Mouse (Mus musculus): Measurements from ENCODE around the gene Acot13. TPM values are rescaled to one million over a fixed set of nuclear protein-coding genes. Genes with fewer than 3 reads are reported as not detected.

Acot13 gene
- polyA plus RNA-seq, 1 experiment from 2014 or later: 45.6 TPM

- Histone ChIP-seq H3K4me3 (replicated peaks) (peak overlapping the region; percentile 98), H3K36me3 (peaks cover 2% of the 10 kb centered on the region; the same call in 1 of the 2 replicates), H3K27ac (peak overlapping the region; percentile 83), H3K9me3 (no peaks in the 10 kb centered on the region), H3K27me3 (no peaks in the 10 kb centered on the region), H3K4me1 (replicated peaks) (peaks cover 27% of the 10 kb centered on the region), H3K9ac (replicated peaks) (peak overlapping the region; percentile 82), H3K4me2 (replicated peaks) (peak overlapping the region; percentile 94)
- peak; percentile 51 for ATAC-seq
- under 1% methylated on average over 31 of the region's 31 CpGs for WGBS
Measured at GRCm38 (mm10) chr13:24799925-24800673, 31.2 kb downstream of the Acot13 start.

- 77% methylated on average over 5 of the region's 5 CpGs for WGBS
- Histone ChIP-seq H3K9me3 (no peaks in the 10 kb centered on the region), H3K4me2 (replicated peaks) (peak overlapping the region; percentile 94), H3K4me3 (replicated peaks) (peak overlapping the region; percentile 98), H3K36me3 (no peaks in the 10 kb centered on the region), H3K9ac (replicated peaks) (no peak overlapping the region), H3K27me3 (no peaks in the 10 kb centered on the region), H3K27ac (no peak overlapping the region), H3K4me1 (replicated peaks) (peaks cover 22% of the 10 kb centered on the region)
- no peak for ATAC-seq
Measured at GRCm38 (mm10) chr13:24799378-24799777, 32.0 kb downstream of the Acot13 start.

- 96% methylated on average over 4 of the region's 4 CpGs for WGBS
- Histone ChIP-seq H3K9ac (replicated peaks) (no peak overlapping the region), H3K4me2 (replicated peaks) (no peak overlapping the region), H3K9me3 (no peaks in the 10 kb centered on the region), H3K36me3 (no peaks in the 10 kb centered on the region), H3K27ac (no peak overlapping the region), H3K4me3 (replicated peaks) (no peak overlapping the region), H3K27me3 (no peaks in the 10 kb centered on the region), H3K4me1 (replicated peaks) (peaks cover 16% of the 10 kb centered on the region)
- ATAC-seq: no peak
Measured at GRCm38 (mm10) chr13:24798686-24799085, 32.7 kb downstream of the Acot13 start.

DNA sequence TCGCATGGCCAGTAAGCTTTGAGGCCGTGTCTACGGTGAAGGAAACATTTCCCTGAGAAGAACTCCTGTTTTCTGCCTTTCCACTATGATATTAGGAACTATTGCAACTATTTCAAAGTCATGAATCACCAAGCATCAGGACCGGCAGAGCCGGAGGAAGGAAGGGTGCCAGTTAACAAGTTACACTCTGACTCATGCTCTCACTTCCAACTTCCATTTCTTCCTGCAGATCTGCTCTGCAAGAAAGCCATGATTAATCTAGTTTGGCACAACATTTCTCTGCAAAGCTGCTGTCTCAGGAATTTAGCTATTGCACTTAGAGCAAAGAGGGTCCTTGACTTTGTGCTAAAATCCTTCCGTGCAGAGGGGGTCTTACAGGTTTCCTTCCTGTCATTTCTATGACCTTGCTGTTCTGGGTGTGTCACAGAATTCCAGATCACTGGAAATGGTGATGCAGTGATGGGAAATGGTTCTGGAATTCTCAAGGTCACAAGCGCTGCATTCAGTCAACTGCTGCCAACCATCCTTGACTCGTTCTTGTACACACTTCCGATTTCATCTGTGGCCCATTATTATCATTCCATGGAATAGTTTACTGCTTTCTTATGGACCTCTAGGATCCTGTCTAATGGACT, 38.8 kb downstream of the Acot13 start:
- Histone ChIP-seq H3K27me3 (no peaks in the 10 kb centered on the region), H3K4me1 (replicated peaks) (no peaks in the 10 kb centered on the region), H3K36me3 (no peaks in the 10 kb centered on the region), H3K9me3 (no peaks in the 10 kb centered on the region), H3K27ac (no peak overlapping the region), H3K4me2 (replicated peaks) (no peak overlapping the region), H3K9ac (replicated peaks) (no peak overlapping the region), H3K4me3 (replicated peaks) (no peak overlapping the region)
- no peak for ATAC-seq
- WGBS: 92% methylated on average over 9 of the region's 9 CpGs

- no peak overlapping the region for H3K27ac ChIP-seq
- no peaks in the 10 kb centered on the region for H3K27me3 ChIP-seq
- H3K36me3 ChIP-seq: no peaks in the 10 kb centered on the region
- H3K9ac ChIP-seq (replicated peaks): no peak overlapping the region
- no peaks in the 10 kb centered on the region for H3K4me1 ChIP-seq (replicated peaks)
- H3K4me2 ChIP-seq (replicated peaks): no peak overlapping the region
- WGBS: 70% methylated on average over 2 of the region's 2 CpGs
- H3K9me3 ChIP-seq: no peaks in the 10 kb centered on the region
- no peak for ATAC-seq
- H3K4me3 ChIP-seq (replicated peaks): no peak overlapping the region
Measured at GRCm38 (mm10) chr13:24791349-24791748, 40.0 kb downstream of the Acot13 start.

DNA sequence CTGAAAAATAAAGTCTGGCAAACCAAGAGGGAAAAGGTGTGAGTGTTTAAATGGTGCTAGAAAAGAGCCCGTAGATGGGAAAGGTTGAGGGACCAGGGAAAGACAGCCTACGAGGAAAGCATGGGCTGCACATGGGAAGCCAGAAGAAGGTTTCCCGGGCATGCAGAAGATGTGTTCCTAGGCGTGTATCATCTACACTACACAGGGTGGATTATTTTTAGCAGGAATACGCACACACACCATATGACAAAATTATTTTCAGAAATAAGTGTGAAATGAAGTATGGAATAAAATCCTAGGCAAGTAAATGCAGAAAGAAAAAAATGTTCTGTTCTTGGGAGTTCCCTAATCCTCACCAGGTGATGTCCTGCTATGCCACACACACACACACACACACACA, 43.9 kb downstream of the Acot13 start:
- ATAC-seq: no peak
- H3K4me3 ChIP-seq (replicated peaks): no peak overlapping the region
- H3K4me2 ChIP-seq (replicated peaks): no peak overlapping the region
- no peak overlapping the region for H3K27ac ChIP-seq
- H3K9ac ChIP-seq (replicated peaks): no peak overlapping the region
- no peaks in the 10 kb centered on the region for H3K36me3 ChIP-seq
- no peaks in the 10 kb centered on the region for H3K27me3 ChIP-seq
- no peaks in the 10 kb centered on the region for H3K9me3 ChIP-seq
- 0 out of 2 replicates have a peak, but pooled peaks cover 4% of the 10 kb centered on the region for H3K4me1 ChIP-seq (replicated peaks)
- 92% methylated on average over 5 of the region's 5 CpGs for WGBS

DNA sequence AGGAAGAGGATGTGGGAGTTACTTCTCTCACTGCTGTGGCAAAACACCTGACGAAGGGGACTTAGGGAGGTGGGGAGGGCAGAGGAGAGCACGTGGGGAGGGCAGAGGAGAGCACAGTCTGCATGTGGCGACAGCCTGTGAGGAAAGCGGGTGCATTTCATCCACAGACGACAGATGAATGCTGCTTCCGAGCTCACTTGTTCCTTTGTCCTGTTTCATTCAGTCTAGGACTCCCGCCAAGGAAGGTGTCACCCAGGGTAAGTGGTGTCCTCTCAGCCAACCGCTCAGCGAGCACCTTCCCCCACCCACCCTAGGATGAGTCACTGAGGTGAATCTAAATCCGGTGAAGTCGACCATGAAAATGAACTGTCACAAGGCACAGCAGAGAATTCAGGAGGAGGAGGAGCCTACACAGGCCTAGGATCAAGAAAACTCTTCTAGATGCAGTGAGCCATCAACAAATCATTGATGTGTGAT, 45.3 kb downstream of the Acot13 start:
- H3K27me3 ChIP-seq: no peaks in the 10 kb centered on the region
- H3K9ac ChIP-seq (replicated peaks): no peak overlapping the region
- no peak overlapping the region for H3K4me3 ChIP-seq (replicated peaks)
- peak; percentile 55; the same call in 1 of the 2 replicates for ATAC-seq
- H3K36me3 ChIP-seq: no peaks in the 10 kb centered on the region
- no peaks in the 10 kb centered on the region for H3K9me3 ChIP-seq
- 0 out of 2 replicates have a peak, but pooled peaks cover 4% of the 10 kb centered on the region for H3K4me1 ChIP-seq (replicated peaks)
- WGBS: 42% methylated on average over 11 of the region's 11 CpGs
- no peak overlapping the region for H3K27ac ChIP-seq
- no peak overlapping the region for H3K4me2 ChIP-seq (replicated peaks)

DNA sequence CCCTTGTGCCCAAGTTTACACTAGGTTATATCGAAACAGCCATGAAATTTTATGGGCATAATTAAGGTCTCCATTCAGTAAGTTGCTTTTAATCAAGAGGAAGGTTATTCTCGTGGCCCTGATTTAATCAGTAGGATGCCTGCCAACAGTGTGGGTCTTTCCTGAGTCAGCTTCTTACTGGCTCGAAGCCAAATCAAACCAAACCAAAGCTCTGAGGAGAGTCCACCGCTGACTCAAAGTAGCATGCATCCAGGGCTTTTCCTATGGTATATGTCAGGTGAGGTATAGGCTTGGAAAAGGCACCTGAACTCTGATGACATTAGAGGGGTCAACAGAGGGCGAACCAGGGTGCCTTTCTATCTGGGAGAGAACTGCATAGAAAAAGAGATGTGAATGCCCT, 49.4 kb downstream of the Acot13 start:
- H3K4me2 ChIP-seq (replicated peaks): no peak overlapping the region
- H3K27ac ChIP-seq: no peak overlapping the region
- H3K4me1 ChIP-seq (replicated peaks): 0 out of 2 replicates have a peak, but pooled peaks cover 4% of the 10 kb centered on the region
- H3K9me3 ChIP-seq: no peaks in the 10 kb centered on the region
- no peaks in the 10 kb centered on the region for H3K27me3 ChIP-seq
- no peak overlapping the region for H3K4me3 ChIP-seq (replicated peaks)
- 76% methylated on average over 5 of the region's 5 CpGs for WGBS
- peak; percentile 56; the same call in 1 of the 2 replicates for ATAC-seq
- no peak overlapping the region for H3K9ac ChIP-seq (replicated peaks)
- H3K36me3 ChIP-seq: no peaks in the 10 kb centered on the region

DNA sequence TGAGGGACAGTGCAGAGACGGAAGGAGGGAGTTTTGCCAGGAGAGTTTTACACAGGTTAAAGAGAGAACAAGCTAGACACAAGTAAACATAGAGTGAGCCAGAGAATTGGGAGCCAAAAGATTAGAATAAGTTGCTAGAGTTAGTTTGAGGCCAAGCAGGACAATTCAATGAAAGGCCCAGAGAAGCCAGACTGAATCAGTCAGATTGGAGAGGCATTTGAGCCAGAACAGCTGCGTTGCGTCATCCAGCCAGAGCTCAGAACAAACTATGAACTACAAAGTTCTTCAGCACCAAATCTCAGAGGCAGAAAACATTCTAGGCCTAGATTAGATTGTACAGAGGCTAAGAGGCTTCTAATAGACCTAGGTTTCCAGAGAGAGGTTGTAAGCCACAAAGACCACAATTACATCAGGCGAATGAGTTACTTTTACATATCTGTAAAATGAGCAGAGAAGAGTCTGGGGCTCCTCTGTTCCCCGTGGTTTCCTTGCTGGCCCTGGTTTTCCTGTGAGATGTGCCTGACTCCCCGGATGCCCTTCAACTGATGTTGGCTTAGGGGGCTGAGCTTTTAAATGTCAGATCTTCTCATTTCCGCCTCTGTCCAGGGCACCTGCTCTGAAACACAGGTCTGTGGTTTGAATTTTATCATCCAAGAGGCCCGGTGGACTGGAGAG, 52.5 kb downstream of the Acot13 start:
- Histone ChIP-seq H3K27me3 (no peaks in the 10 kb centered on the region), H3K9ac (replicated peaks) (no peak overlapping the region), H3K36me3 (no peaks in the 10 kb centered on the region), H3K4me2 (replicated peaks) (no peak overlapping the region), H3K27ac (no peak overlapping the region), H3K4me1 (replicated peaks) (no peaks in the 10 kb centered on the region), H3K4me3 (replicated peaks) (no peak overlapping the region), H3K9me3 (no peaks in the 10 kb centered on the region)
- no peak for ATAC-seq
- 90% methylated on average over 8 of the region's 8 CpGs for WGBS

GRCm38 (mm10) chr13:24778026-24778425, 53.3 kb downstream of the Acot13 start:
- Histone ChIP-seq H3K9ac (replicated peaks) (no peak overlapping the region), H3K4me1 (replicated peaks) (no peaks in the 10 kb centered on the region), H3K36me3 (no peaks in the 10 kb centered on the region), H3K27ac (no peak overlapping the region), H3K27me3 (no peaks in the 10 kb centered on the region), H3K4me3 (replicated peaks) (no peak overlapping the region), H3K9me3 (no peaks in the 10 kb centered on the region), H3K4me2 (replicated peaks) (no peak overlapping the region)
- ATAC-seq: no peak
- WGBS: 78% methylated on average over 2 of the region's 2 CpGs

DNA sequence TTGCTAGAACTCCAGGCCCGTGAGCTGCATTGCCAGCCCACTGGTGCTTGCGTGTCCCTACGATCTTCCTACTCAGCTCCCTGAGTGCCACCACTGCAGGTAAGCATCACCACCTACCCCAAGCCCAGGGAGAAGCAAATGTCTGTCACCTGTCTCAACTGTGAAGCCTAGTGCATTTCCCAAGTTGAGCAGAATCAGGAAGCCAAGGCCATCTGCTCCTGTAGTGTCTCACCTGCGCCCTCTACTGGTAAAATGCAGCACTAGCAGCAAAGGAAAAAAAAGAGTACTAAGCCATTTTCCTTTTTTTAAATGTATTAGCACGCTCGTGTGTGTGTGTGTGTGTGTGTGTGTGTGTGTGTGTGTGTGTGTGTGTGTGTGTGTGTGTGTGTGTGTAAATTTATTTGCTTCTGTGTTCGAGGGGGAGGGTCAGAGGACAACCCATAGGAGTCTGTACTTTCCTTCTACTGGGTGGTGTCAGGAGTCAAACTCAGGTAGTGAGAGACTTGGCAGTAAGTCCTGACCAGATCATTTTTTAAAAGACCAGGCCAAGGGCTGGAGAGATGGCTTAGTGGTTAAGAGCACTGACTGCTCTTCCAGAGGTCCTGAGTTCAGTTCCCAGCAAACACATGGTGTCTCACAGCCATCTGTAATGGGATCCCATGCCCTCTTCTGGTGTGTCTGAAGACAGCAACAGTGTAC, 55.0 kb downstream of the Acot13 start:
- H3K4me3 ChIP-seq (replicated peaks): no peak overlapping the region
- H3K4me1 ChIP-seq (replicated peaks): no peaks in the 10 kb centered on the region
- H3K4me2 ChIP-seq (replicated peaks): no peak overlapping the region
- H3K27me3 ChIP-seq: no peaks in the 10 kb centered on the region
- H3K9me3 ChIP-seq: no peaks in the 10 kb centered on the region
- H3K36me3 ChIP-seq: no peaks in the 10 kb centered on the region
- no peak for ATAC-seq
- H3K27ac ChIP-seq: no peak overlapping the region
- H3K9ac ChIP-seq (replicated peaks): no peak overlapping the region
- WGBS: 52% methylated on average over 7 of the region's 7 CpGs

Measured in midbrain, embryonic 13.5 days (tissue).